Mouse (Mus musculus): ENCODE results near the gene Guk1.

GRCm38 (mm10) chr11:59135904-59136452, 56.0 kb downstream of the Guk1 start, which contains the start of gene Obscn:
- TF ChIP-seq CTCF (IDR thresholded peaks at IDR 0.05; ENCODE audit: borderline replicate concordance, control insufficient read depth, extremely low read depth, insufficient read depth, low read length, poor library complexity) (no peak), POLR2A (IDR thresholded peaks at IDR 0.05; ENCODE audit: control insufficient read depth, extremely low read depth, insufficient read depth, low read length, poor library complexity) (no peak)
